Mouse (Mus musculus) hindbrain, embryonic 13.5 days (tissue): Measurements from ENCODE around the gene Cmc1. TPM values are rescaled to one million over a fixed set of nuclear protein-coding genes. Genes with fewer than 3 reads are reported as not detected.
"Not testable (repeated sequence)": the region's sequence is repeated elsewhere in the genome, so short reads cannot be mapped to it uniquely, and the experiment has no call there.

ENCODE experiments used
- ATAC-seq: fragments of 200-750 bp; cut with Nextera tagmentation; 2 replicates; pipeline ENCODE4 v1.8.0; 2017; ENCODE audit warnings: moderate TSS enrichment; ENCODE audit not compliant: low FRiP score
- H3K27ac ChIP-seq: fragments of 300-500 bp; sonication (generic); 2 replicates; pipeline ENCODE4 v1.5.1; 2015; ENCODE audit warnings: inconsistent platforms, mild to moderate bottlenecking, moderate library complexity
- H3K27me3 ChIP-seq: fragments of 300-500 bp; sonication (generic); 2 replicates; pipeline ENCODE4 v1.6.1; 2015; ENCODE audit warnings: mild to moderate bottlenecking, inconsistent platforms
- H3K36me3 ChIP-seq: fragments of 300-500 bp; sonication (generic); 2 replicates; pipeline ENCODE4 v1.6.1; 2015; ENCODE audit warnings: mild to moderate bottlenecking, inconsistent platforms
- H3K4me1 ChIP-seq: fragments of 300-500 bp; sonication (generic); replicated peaks from 2 replicates; pipeline ENCODE4 v1.6.1; 2015; ENCODE audit warnings: inconsistent platforms
- H3K4me2 ChIP-seq: fragments of 300-500 bp; sonication (generic); 2 replicates; pipeline ENCODE4 v1.6.1; 2015; ENCODE audit warnings: inconsistent platforms, mild to moderate bottlenecking, moderate library complexity
- H3K4me3 ChIP-seq: fragments of 300-500 bp; sonication (generic); 2 replicates; pipeline ENCODE4 v1.5.1; 2015; ENCODE audit warnings: mild to moderate bottlenecking, inconsistent platforms
- H3K9ac ChIP-seq: fragments of 300-500 bp; sonication (generic); 2 replicates; pipeline ENCODE4 v1.6.1; 2015; ENCODE audit warnings: mild to moderate bottlenecking, inconsistent platforms
- H3K9me3 ChIP-seq: fragments of 300-500 bp; sonication (generic); 2 replicates; pipeline ENCODE4 v1.6.1; 2016; ENCODE audit warnings: inconsistent platforms
- WGBS: fragments of 180-500 bp; shearing (Covaris S2); methylation state at CpG from one replicate; pipeline ENCODE4 v1.1.7; 2015; 5-methylcytosine and 5-hydroxymethylcytosine counted together
- polyA plus RNA-seq: library from polyadenylated mRNA; unstranded; fragments of >200 nt; fragmentation: Nextera tagmentation; extraction: Ambion mirVana; gene quantifications from 2 replicates; pipeline ENCODE4 v1.2.1, GENCODE M21; 2015

Gene Cmc1
- polyA plus RNA-seq, 1 experiment from 2014 or later = 39.5 TPM

DNA sequence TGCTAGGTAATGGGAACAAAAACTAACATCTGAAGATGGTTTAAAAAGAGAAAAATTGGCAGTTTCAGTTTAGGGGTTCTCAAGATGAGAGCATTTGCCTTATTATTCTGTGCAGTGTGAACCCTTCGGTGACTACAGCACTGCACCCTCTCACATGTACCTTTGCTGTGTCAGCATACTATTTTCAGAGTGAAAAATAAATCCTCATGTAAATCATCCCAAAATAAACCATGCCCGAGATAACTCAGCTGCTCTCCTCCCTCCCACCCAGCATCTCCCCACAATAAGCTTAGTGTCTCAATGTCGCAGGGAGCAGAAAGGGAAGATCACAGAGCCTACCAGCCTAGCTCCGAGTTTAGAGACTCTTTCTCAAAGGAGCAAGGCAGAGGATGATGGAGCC lies 23.1 kb upstream of the Cmc1 start:
- no peaks in the 10 kb centered on the region for H3K27me3 ChIP-seq
- no peak overlapping the region for H3K27ac ChIP-seq
- ATAC-seq = no peak
- no peak overlapping the region for H3K4me2 ChIP-seq
- H3K4me3 ChIP-seq = no peak overlapping the region
- no peak overlapping the region for H3K9ac ChIP-seq
- WGBS = 95% methylated on average over 4 of the region's 4 CpGs
- no peaks in the 10 kb centered on the region for H3K4me1 ChIP-seq
- H3K9me3 ChIP-seq = no peaks in the 10 kb centered on the region; the same call in 1 of the 2 replicates
- no peaks in the 10 kb centered on the region; the same call in 1 of the 2 replicates for H3K36me3 ChIP-seq

DNA sequence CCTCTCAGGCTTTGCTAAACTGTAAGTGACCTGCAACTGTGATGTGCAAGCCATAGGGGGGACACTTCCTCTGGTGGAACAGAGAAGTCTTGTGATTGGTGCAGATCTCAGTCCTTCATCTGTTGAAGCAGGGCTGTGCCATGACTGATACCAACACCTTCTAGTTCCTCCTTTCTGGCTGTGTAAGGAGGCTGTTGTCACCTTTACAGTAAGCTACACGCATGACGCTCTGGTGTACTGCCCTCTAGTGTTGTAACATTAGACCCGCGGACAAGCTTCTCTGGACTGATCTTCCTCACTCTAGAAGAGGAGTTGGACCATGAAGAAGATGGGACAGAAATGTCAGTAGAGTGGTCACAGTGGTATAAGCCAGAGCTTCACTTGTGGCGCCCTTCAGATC lies 18.6 kb upstream of the Cmc1 start:
- WGBS = 49% methylated on average over 5 of the region's 5 CpGs
- H3K36me3 ChIP-seq = no peaks in the 10 kb centered on the region; the same call in 1 of the 2 replicates
- no peak overlapping the region for H3K4me2 ChIP-seq

DNA sequence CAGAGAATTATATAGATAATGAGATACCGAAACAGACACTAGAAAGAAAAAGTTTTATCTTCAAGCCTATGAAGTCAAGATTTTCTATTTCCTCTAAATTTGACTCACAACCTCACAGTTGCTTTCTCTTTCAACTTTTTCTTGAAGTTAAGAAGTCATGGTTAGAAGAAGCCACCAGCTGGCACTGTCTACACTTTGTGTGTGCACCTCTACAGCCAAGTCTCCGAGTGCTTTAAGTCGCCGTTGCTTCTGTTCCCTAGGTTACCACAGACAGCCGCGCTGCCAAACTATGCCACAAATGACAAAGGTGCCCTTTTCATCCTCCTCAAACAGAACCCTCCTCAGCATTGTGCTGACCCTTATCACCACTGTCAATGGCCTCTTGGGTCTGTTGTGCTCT lies 17.6 kb upstream of the Cmc1 start:
- Histone ChIP-seq H3K4me1 (0 out of 2 replicates have a peak, but pooled peaks cover 3% of the 10 kb centered on the region), H3K36me3 (no peaks in the 10 kb centered on the region; the same call in 1 of the 2 replicates), H3K4me2 (no peak overlapping the region), H3K9me3 (no peaks in the 10 kb centered on the region), H3K27me3 (no peaks in the 10 kb centered on the region), H3K27ac (no peak overlapping the region), H3K9ac (no peak overlapping the region), H3K4me3 (no peak overlapping the region)
- no peak for ATAC-seq
- 68% methylated on average over 6 of the region's 6 CpGs for WGBS

More for the DNA sequence above, 18.6 kb upstream of the Cmc1 start:
- no peaks in the 10 kb centered on the region for H3K27me3 ChIP-seq
- H3K27ac ChIP-seq = no peak overlapping the region
- H3K4me1 ChIP-seq = 0 out of 2 replicates have a peak, but pooled peaks cover 3% of the 10 kb centered on the region
- H3K9me3 ChIP-seq = no peaks in the 10 kb centered on the region; the same call in 1 of the 2 replicates
- no peak overlapping the region for H3K9ac ChIP-seq
- ATAC-seq = no peak
- H3K4me3 ChIP-seq = no peak overlapping the region

DNA sequence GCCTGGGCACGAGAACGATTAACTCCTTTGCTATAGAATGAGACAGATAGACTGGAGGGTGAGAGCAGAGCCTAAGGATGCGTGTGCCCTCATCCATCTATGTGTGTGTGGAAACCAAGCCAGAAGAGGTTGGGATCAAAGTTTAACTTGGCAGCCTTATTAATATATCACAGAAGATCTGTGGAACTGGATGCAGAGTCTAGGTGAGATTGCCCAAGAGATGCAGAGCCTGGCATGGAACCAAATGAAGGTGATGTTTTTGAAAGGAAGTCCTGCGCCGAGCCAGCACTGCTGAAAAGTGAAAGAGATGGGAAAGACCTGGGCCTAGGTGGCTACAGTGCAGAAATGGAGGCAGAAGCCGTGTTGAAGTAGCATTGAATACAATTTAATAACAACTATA lies 11.6 kb upstream of the Cmc1 start:
- 90% methylated on average over 6 of the region's 6 CpGs for WGBS
- no peak overlapping the region for H3K27ac ChIP-seq

DNA sequence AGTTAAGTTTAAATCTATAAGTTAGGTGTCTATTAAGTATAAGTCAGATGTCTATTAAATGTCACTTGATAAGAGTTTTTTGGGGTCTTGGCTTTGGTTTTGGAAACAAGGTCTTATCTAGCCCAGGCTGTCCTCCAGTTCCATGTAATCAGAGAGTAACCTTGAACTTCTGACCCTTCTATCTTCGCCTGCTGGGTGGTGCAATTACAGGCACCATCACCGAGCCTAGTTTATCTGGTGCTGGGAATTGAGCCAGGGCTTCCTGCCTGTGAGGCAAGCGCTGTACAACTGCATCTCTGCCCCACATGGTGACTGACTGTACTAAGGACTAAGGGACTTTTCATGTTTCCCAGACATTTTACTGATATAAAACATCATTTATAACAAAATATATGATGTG lies 10.0 kb upstream of the Cmc1 start:
- no peak for ATAC-seq
- no peak overlapping the region for H3K9ac ChIP-seq
- no peak overlapping the region for H3K27ac ChIP-seq
- H3K4me1 ChIP-seq = no peaks in the 10 kb centered on the region
- WGBS = 85% methylated on average over 3 of the region's 3 CpGs
- H3K9me3 ChIP-seq = no peaks in the 10 kb centered on the region
- no peaks in the 10 kb centered on the region for H3K36me3 ChIP-seq
- H3K4me3 ChIP-seq = no peak overlapping the region
- H3K27me3 ChIP-seq = no peaks in the 10 kb centered on the region
- H3K4me2 ChIP-seq = no peak overlapping the region

More for the DNA sequence above, 11.6 kb upstream of the Cmc1 start:
- Histone ChIP-seq H3K4me1 (no peaks in the 10 kb centered on the region), H3K4me2 (no peak overlapping the region), H3K9me3 (no peaks in the 10 kb centered on the region), H3K9ac (no peak overlapping the region), H3K36me3 (no peaks in the 10 kb centered on the region), H3K27me3 (no peaks in the 10 kb centered on the region), H3K4me3 (no peak overlapping the region)
- ATAC-seq = no peak

DNA sequence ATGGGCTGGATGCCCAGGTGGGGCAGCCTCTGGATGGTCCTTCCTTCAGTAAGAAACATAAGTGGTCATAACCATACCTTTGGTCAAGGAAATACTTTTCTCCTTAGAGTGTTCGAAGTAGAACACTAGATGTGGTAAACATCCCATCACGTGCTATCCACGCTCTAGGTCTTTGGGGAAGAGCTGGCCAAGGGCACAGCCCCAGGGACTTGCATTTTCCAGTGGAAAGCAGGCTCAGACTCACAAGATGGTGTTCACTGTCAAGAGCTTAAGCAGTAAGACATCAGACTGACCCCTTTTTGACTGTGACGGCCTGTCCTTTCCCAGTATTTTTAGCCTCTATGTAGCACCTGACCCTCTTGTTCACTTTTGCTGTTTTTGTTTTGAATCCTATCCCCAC lies 8.2 kb upstream of the Cmc1 start:
- no peak overlapping the region for H3K4me3 ChIP-seq
- WGBS = 95% methylated on average over 4 of the region's 4 CpGs
- no peaks in the 10 kb centered on the region for H3K36me3 ChIP-seq

DNA sequence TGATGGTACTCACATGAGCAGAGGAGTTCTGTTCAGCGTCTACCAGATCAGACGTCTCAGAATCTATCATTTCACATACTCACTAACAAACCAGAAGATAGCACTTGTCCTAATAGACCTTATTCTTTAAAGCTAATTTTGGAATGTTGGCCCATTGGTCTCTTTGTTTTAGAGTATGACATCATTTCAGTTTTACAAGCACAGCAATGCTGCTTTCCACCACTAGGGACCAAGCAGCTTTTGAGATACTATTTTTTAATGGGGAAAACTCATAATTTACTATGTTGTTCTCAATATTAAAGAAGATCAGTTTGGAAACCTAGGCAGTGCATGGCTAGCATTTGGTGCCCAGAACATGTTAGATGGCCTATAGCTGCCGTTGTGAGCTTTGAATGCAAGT lies 7.3 kb upstream of the Cmc1 start:
- H3K27me3 ChIP-seq = no peaks in the 10 kb centered on the region
- no peak overlapping the region for H3K4me2 ChIP-seq
- H3K9ac ChIP-seq = no peak overlapping the region
- no peak overlapping the region for H3K27ac ChIP-seq
- 93% methylated on average over 3 of the region's 3 CpGs for WGBS
- ATAC-seq = no peak
- no peaks in the 10 kb centered on the region for H3K9me3 ChIP-seq
- no peak overlapping the region for H3K4me3 ChIP-seq
- H3K36me3 ChIP-seq = no peaks in the 10 kb centered on the region
- no peaks in the 10 kb centered on the region for H3K4me1 ChIP-seq

More for the DNA sequence above, 8.2 kb upstream of the Cmc1 start:
- H3K9ac ChIP-seq = no peak overlapping the region
- H3K4me2 ChIP-seq = no peak overlapping the region
- no peak for ATAC-seq
- no peaks in the 10 kb centered on the region for H3K27me3 ChIP-seq
- no peaks in the 10 kb centered on the region for H3K4me1 ChIP-seq
- H3K9me3 ChIP-seq = no peaks in the 10 kb centered on the region
- H3K27ac ChIP-seq = no peak overlapping the region

DNA sequence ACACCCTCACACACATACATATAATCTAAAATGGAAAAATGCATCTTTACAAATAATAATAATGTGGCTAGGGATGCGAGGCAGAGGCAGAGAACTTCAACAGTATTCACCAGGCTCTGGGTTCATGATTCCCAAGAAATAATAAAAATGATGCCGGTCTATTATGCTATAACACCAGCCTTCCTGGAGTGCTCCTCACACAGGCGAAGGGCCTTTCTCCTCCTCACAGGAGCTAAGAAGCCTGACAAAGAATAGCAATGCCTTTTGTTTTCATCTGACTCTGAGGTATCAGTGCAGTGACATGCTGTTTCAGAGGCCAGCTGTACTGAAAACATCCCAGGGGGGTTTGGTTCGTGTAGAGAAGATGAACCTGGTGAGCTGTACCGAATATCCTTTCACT lies 4.7 kb upstream of the Cmc1 start:
- Histone ChIP-seq H3K9ac (no peak overlapping the region), H3K4me1 (peaks cover 6% of the 10 kb centered on the region; the same call in 1 of the 2 replicates), H3K4me3 (no peak overlapping the region), H3K9me3 (no peaks in the 10 kb centered on the region), H3K4me2 (no peak overlapping the region), H3K36me3 (no peaks in the 10 kb centered on the region), H3K27ac (no peak overlapping the region), H3K27me3 (no peaks in the 10 kb centered on the region)
- ATAC-seq = no peak
- 77% methylated on average over 5 of the region's 5 CpGs for WGBS

DNA sequence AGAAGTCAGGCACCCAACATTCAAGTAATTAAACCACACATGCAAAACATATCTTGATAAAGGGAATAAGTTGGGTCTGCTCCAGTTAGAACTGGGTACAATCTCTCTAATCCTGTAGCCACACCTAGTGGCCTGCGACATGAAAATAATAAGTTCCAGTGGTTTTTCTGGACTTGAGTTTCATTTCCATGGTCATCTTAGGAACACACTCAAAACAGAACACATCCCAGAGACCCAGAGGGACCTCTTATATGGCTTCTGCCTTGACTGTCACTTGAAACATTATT lies 1.2 kb upstream of the Cmc1 start:
- Histone ChIP-seq H3K27ac (0 out of 2 replicates have a peak overlapping the region, but pooled peaks have one; percentile 42), H3K9ac (no peak overlapping the region), H3K27me3 (no peaks in the 10 kb centered on the region), H3K9me3 (no peaks in the 10 kb centered on the region), H3K36me3 (no peaks in the 10 kb centered on the region), H3K4me1 (peaks cover 23% of the 10 kb centered on the region), H3K4me3 (no peak overlapping the region), H3K4me2 (no peak overlapping the region)
- ATAC-seq = no peak
- WGBS = 95% methylated on average over 1 of the region's 1 CpGs

DNA sequence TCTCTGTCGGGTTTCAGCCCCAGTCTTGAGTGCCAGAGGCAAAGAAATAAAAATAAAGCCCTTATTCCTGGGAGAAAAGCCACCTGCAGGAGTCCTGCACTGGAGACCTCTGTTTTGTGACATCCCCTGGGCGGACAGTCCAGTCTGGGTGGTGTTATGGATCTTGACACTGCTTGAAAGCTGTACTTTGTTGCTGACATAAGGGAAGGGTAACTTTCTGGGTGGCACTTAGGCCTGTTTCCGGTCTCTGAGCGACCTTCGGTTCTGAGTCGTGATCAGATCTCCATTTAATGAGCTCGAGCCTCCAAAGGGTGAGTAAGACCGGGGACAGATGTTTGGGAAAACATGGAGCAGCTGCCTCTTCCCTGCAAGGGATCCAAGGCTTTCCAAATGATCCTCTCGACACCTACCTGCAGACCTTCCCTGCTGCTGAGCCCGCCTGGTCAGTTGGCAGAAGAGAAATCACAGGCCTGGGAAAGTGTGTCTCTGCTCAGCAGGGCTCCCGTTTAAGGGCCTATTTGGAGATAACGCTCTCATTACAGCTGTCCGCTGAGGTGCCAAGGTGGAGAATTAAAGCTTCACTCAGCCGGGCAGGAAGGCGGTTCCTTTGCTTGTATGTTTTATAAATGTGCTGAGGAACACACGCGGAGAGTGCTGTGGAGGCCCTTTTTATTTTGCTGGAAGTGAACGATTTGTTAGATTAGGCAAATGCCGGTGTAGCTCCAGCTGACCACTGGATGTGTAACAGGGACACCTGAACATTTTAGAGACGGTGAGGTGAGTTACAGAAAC lies 648 bp upstream of the Cmc1 start:
- H3K4me2 ChIP-seq = peak overlapping the region; percentile 67
- no peak overlapping the region for H3K9ac ChIP-seq
- peak overlapping the region; percentile 77 for H3K4me3 ChIP-seq
- no peaks in the 10 kb centered on the region for H3K27me3 ChIP-seq
- H3K36me3 ChIP-seq = no peaks in the 10 kb centered on the region
- peaks cover 23% of the 10 kb centered on the region for H3K4me1 ChIP-seq
- peak overlapping the region; percentile 42; the same call in 1 of the 2 replicates for H3K27ac ChIP-seq
- 84% methylated on average over 20 of the region's 20 CpGs for WGBS
- ATAC-seq = peak; percentile 6; the same call in 1 of the 2 replicates
- no peaks in the 10 kb centered on the region for H3K9me3 ChIP-seq

DNA sequence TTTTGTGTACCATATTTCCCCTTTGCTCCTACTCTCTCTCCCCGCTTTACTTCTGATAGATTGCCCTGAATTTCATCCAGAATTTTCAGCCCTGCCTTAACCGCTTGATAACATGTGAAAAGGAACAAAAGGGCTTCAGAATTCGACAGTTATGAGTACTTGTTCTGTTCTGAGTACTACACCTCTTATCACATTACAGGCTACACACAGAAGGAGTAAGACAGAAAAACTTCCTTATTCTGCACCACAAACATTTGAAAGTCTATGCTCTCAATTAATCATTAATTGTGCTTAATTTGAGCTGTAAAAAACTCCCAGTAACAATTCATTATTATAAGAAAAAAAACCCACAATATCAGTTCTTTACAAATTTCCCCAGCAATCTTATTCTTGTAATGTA lies 9.6 kb downstream of the Cmc1 start:
- not testable (repeated sequence) for H3K27ac ChIP-seq, H3K27me3 ChIP-seq, H3K4me3 ChIP-seq, ATAC-seq, H3K9me3 ChIP-seq, H3K4me1 ChIP-seq, H3K9ac ChIP-seq, H3K4me2 ChIP-seq
- H3K36me3 ChIP-seq = peaks cover 18% of the 10 kb centered on the region
- WGBS = 92% methylated on average over 3 of the region's 3 CpGs

DNA sequence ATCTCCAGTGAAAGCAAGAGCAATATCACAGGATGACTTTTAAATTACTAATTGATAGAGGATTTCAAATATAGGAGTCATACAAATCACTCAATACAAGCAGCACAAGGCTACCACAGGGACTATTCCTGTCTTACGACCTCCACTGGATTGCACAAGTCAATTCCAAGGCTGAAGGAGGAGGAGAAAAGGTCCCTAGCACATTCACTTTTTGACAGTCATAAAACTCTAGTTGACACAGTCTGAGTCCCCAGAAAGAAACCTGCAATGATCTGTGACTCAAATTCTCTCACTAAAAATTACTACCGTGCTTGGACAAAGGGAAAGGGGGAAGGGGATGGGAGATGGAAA lies 39.6 kb downstream of the Cmc1 start:
- WGBS = 71% methylated on average over 2 of the region's 2 CpGs
- Histone ChIP-seq H3K9ac (no peak overlapping the region), H3K4me2 (no peak overlapping the region), H3K4me3 (no peak overlapping the region), H3K36me3 (peaks cover 8% of the 10 kb centered on the region; the same call in 1 of the 2 replicates), H3K4me1 (peaks cover 22% of the 10 kb centered on the region), H3K27ac (no peak overlapping the region), H3K9me3 (no peaks in the 10 kb centered on the region), H3K27me3 (no peaks in the 10 kb centered on the region)
- ATAC-seq = no peak

DNA sequence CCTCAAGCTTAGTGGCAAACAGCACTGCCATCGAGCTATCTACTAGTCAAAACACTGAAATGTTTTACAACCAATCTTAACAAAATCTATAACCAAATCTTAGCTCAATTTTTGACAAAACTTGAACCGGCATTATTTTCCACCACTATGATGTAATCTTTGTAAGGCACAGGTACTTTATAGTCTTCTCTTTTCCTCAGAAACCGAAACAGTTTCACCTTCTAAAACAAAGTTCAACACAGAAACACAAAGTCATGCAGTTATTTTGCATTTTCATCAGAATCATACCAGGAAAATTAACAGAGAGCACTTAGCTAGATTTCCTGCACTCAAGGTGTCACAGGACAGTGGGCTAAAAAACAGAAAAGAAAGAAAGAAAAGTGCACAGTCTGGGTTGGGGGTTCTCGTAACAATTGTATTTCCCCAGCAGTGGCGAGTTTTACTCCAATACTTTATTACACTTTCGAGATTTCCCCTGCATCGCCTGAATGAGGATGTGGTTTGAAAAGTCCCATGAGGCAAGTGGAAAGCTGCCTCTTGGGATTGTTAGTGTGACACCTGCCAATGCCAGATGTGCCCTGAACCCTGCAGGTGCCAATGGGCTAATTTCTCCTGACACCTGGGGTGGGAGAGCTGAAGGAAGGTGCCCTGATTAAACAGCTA lies 40.1 kb downstream of the Cmc1 start:
- Histone ChIP-seq H3K36me3 (peaks cover 8% of the 10 kb centered on the region; the same call in 1 of the 2 replicates), H3K9me3 (no peaks in the 10 kb centered on the region), H3K4me2 (no peak overlapping the region), H3K4me1 (peaks cover 22% of the 10 kb centered on the region), H3K9ac (no peak overlapping the region), H3K4me3 (no peak overlapping the region), H3K27me3 (no peaks in the 10 kb centered on the region), H3K27ac (no peak overlapping the region)
- 81% methylated on average over 7 of the region's 7 CpGs for WGBS
- ATAC-seq = no peak
